Mouse (Mus musculus): ENCODE measurements around the gene Cracr2a.

GRCm38 (mm10) chr6:127657152-127657551 lies 96.0 kb downstream of the Cracr2a start:
- TF ChIP-seq POLR2A (IDR thresholded peaks at IDR 0.05; ENCODE audit: borderline replicate concordance, extremely low read depth, low read depth, low read length) (no peak), CTCF (IDR thresholded peaks at IDR 0.05; ENCODE audit: insufficient read depth, low read length) (no peak)

Data from lung, adult 2 months (tissue).